Mouse (Mus musculus) ES-E14 (cell line): ENCODE measurements at regions not wholly inside any gene's neighbourhood (a gene's known extent, or its start where the extent isn't known, plus 50 kb on each side); places are given as distances from the start of the nearest gene placed in this dataset.

Experiments used
- DNase-seq: peaks from one replicate; pipeline ENCODE4 v3.0.0-alpha.2; 2013; ENCODE audit warnings: low read depth, low spot score
- H3K27ac ChIP-seq: 2 replicates; pipeline ENCODE4 v1.5.1; 2012; ENCODE audit warnings: low read depth, mild to moderate bottlenecking, low read length, moderate library complexity, mixed read lengths; ENCODE audit not compliant: poor library complexity, insufficient read depth, severe bottlenecking
- H3K36me3 ChIP-seq: 2 replicates; pipeline ENCODE4 v1.6.1; 2012; ENCODE audit warnings: mild to moderate bottlenecking, low read length, moderate library complexity, mixed read lengths; ENCODE audit not compliant: control insufficient read depth, poor library complexity, insufficient read depth, severe bottlenecking
- H3K4me1 ChIP-seq, 2 experiments: fragments of 150-350 bp in 1 of 2; sonication (generic) in 1 of 2; 2 replicates each; pipeline ENCODE4 v1.6.1; 2012; ENCODE audit warnings: low read length in 2 of 2, mild to moderate bottlenecking in 1 of 2, mixed read lengths in 1 of 2; ENCODE audit not compliant: control insufficient read depth in 2 of 2, insufficient read depth in 2 of 2, poor library complexity in 1 of 2
- H3K4me3 ChIP-seq, 2 experiments: fragments of 150-350 bp in 1 of 2; sonication (generic) in 1 of 2; 2 replicates each; pipeline ENCODE4 v1.5.1; 2012; ENCODE audit warnings: low read length in 2 of 2, low read depth in 1 of 2, mild to moderate bottlenecking in 1 of 2, mixed read lengths in 1 of 2; ENCODE audit not compliant: insufficient read depth in 1 of 2, poor library complexity in 1 of 2, severe bottlenecking in 1 of 2
- H3K9ac ChIP-seq: 2 replicates; pipeline ENCODE4 v1.6.1; 2012; ENCODE audit warnings: low read depth, mild to moderate bottlenecking, low read length, mixed read lengths; ENCODE audit not compliant: poor library complexity, insufficient read depth, severe bottlenecking
- H3K9me3 ChIP-seq: fragments of 150-350 bp; sonication (generic); 2 replicates; pipeline ENCODE4 v1.6.1; 2012; ENCODE audit warnings: low read depth, mild to moderate bottlenecking, low read length; ENCODE audit not compliant: control insufficient read depth, insufficient read depth
- CHD2 ChIP-seq: IDR thresholded peaks from 2 replicates; pipeline ENCODE4 v1.6.1; 2014; ENCODE audit warnings: mild to moderate bottlenecking, low read depth, low read length, inconsistent platforms
- HCFC1 ChIP-seq: IDR thresholded peaks from 2 replicates; pipeline ENCODE4 v1.6.1; 2012; ENCODE audit warnings: low read length, inconsistent platforms, borderline replicate concordance; ENCODE audit not compliant: insufficient read depth
- MAFK ChIP-seq: IDR thresholded peaks from 2 replicates; pipeline ENCODE4 v1.6.1; 2014; ENCODE audit warnings: mild to moderate bottlenecking, low read depth, low read length, inconsistent platforms; ENCODE audit not compliant: insufficient read depth
- ZC3H11A ChIP-seq: IDR thresholded peaks from 2 replicates; pipeline ENCODE4 v1.6.1; 2012; ENCODE audit warnings: low read depth, mild to moderate bottlenecking, inconsistent platforms, low read length, borderline replicate concordance
- ZNF384 ChIP-seq: IDR thresholded peaks from 2 replicates; pipeline ENCODE4 v1.6.1; 2012; ENCODE audit warnings: low read depth, low read length, inconsistent platforms
- in situ Hi-C, 2 experiments: fragments of 600-800 bp; cut with MboI; formaldehyde crosslinking; loops; one replicate each; pipeline ENCODE4 v1.15.1; 2025; ENCODE audit warnings: low sequenced_read_pairs in 2 of 2, inconsistent platforms in 1 of 2; ENCODE audit not compliant: unreplicated experiment in 2 of 2

GRCm38 (mm10) chr13:71184500-71184899, 342.9 kb upstream of the Adamts16 start:
- DNase-seq, result no peak
- Histone ChIP-seq H3K9ac (no peak overlapping the region), H3K27ac (no peak overlapping the region), H3K4me3 (no peak overlapping the region), H3K4me1 (no peaks in the 10 kb centered on the region), H3K36me3 (no peaks in the 10 kb centered on the region), H3K9me3 (no peaks in the 10 kb centered on the region)
- in situ Hi-C loops, result no loop called here
- TF ChIP-seq ZC3H11A (no peak), CHD2 (no peak), ZNF384 (no peak), MAFK (no peak), HCFC1 (no peak)

DNA sequence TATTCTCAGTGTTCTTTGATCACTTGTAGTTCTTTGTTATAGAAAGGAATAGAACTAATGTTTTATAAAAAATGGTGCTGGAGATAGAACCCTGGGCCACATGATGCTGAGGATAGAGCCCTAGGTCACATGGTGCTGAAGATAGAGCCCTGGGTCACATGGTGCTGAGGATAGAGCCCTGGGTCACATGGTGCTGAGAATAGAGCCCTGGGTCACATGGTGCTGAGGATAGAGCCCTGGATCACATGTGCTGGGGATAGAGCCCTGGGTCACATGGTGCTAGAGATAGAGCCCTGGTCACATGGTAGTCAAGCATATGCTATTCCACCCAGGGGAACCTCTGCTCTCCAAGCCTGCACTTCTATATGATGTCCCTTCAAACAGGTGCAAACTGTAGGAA, 337.5 kb upstream of the Adamts16 start:
- H3K9ac ChIP-seq, result no peak overlapping the region
- in situ Hi-C loops, result no loop called here
- no peak overlapping the region for H3K4me3 ChIP-seq
- H3K36me3 ChIP-seq, result no peaks in the 10 kb centered on the region
- no peak for DNase-seq
- no peaks in the 10 kb centered on the region for H3K9me3 ChIP-seq
- no peaks in the 10 kb centered on the region for H3K4me1 ChIP-seq
- TF ChIP-seq CHD2 (no peak), ZC3H11A (no peak), MAFK (no peak), ZNF384 (no peak), HCFC1 (no peak)
- H3K27ac ChIP-seq, result no peak overlapping the region

- Histone ChIP-seq H3K9me3 (no peaks in the 10 kb centered on the region), H3K27ac (no peak overlapping the region), H3K9ac (no peak overlapping the region), H3K36me3 (no peaks in the 10 kb centered on the region), H3K4me3 (no peak overlapping the region), H3K4me1 (no peaks in the 10 kb centered on the region)
- no peak for DNase-seq
- in situ Hi-C loops, result no loop called here
- no peak for TF ChIP-seq MAFK
- TF ChIP-seq CHD2, result no peak
- TF ChIP-seq HCFC1, result no peak
- TF ChIP-seq ZNF384, result no peak
- no peak for TF ChIP-seq ZC3H11A
Observed at GRCm38 (mm10) chr13:71174335-71174734, 332.7 kb upstream of the Adamts16 start.

GRCm38 (mm10) chr13:71166226-71166625, 324.6 kb upstream of the Adamts16 start:
- Histone ChIP-seq H3K36me3 (no peaks in the 10 kb centered on the region), H3K27ac (no peak overlapping the region), H3K9ac (no peak overlapping the region), H3K9me3 (no peaks in the 10 kb centered on the region), H3K4me1 (no peaks in the 10 kb centered on the region), H3K4me3 (no peak overlapping the region)
- in situ Hi-C loops, result no loop called here
- TF ChIP-seq MAFK, result no peak
- TF ChIP-seq HCFC1, result no peak
- no peak for TF ChIP-seq ZC3H11A
- TF ChIP-seq CHD2, result no peak
- TF ChIP-seq ZNF384, result no peak
- DNase-seq, result no peak
